Mouse (Mus musculus): ENCODE measurements around the gene Olah. TPM values are rescaled to one million over a fixed set of nuclear protein-coding genes. Genes with fewer than 3 reads are reported as not detected.
A peak's percentile ranks its signal among the peaks of the same experiment; 100 is the strongest.

Gene Olah
- polyA plus RNA-seq, 1 experiment from 2014 or later = not detected

DNA sequence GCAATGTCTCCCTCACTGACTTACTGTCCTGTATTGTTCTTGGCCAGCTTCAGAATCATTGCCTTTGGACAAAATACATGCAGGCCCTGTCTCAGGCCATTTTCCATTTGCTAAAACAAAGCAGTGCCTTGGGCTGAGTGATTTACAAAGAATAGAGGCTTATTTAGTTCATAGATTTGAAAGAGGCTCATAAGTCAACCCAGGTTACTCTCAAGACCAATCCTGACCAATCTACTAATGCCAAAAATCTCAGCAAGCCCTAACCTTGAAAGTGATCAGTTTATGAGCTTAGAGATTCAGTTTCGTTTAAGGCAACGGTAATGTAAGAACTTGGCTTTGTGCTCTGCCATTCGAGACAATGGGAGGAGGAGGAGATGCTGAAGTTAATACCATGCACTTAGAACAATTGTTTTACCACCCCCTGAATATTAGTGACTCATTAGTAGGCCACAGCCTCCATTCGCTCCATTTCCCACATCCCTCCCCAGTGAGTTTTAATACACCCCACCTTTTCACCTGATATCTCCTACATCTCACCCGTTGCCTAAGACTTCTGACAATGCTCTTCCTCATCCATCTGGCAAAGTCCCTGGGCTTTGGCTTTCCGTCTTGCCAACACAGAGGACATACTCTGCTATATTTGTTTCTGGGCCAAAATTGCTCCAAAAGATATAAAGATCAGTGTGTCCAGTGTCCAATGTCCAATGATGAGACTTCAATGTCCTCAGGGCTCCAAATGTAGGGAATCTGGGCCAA lies 9.7 kb downstream of the Olah start:
- no peaks in the 10 kb centered on the region for H3K9me3 ChIP-seq (ENCODE audit: control insufficient read depth, low read length)
- no peaks in the 10 kb centered on the region for H3K36me3 ChIP-seq (ENCODE audit: control insufficient read depth, insufficient read depth, low read length)
- WGBS = 82% methylated on average over 6 of the region's 6 CpGs

DNA sequence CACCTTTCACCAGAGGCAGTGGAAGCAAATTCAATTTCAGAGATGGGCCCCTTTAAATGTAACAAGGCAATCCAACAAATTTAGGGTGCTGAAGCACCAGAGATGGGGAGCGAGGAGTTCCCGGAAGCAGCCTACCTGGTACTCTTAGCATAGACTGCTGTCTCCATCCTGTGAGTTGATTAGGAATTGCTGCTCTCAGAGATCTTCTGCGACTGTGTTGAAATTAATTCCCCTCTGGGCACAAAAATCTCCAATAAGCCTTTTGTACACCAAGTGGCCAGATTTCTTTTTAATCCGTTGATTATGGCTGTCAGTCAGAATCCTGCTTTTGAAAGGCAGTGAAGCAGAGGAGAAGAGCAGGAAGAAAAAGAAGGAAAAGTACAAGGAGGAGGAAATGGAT lies 31.9 kb downstream of the Olah start:
- no peaks in the 10 kb centered on the region for H3K4me1 ChIP-seq (ENCODE audit: control insufficient read depth, insufficient read depth, low read length)
- no peak for ATAC-seq (ENCODE audit: insufficient number of reproducible peaks, low FRiP score, low TSS enrichment, low read depth)
- DNase-seq (ENCODE audit: low spot score) = no peak
- no peak overlapping the region for H3K4me2 ChIP-seq (ENCODE audit: low read depth, severe bottlenecking)
- no peak overlapping the region for H3K4me3 ChIP-seq (ENCODE audit: low read depth, low read length)
- no peaks in the 10 kb centered on the region for H3K9me3 ChIP-seq (ENCODE audit: control insufficient read depth, low read length)
- H3K27me3 ChIP-seq (ENCODE audit: control insufficient read depth, insufficient read depth, low read length) = no peaks in the 10 kb centered on the region
- no peak overlapping the region for H3K27ac ChIP-seq (replicated peaks; ENCODE audit: low read depth, low read length)
- no peak overlapping the region for H3K9ac ChIP-seq (ENCODE audit: low read length)
- 77% methylated on average over 4 of the region's 4 CpGs for WGBS
- no peaks in the 10 kb centered on the region for H3K36me3 ChIP-seq (ENCODE audit: control insufficient read depth, insufficient read depth, low read length)

More for the DNA sequence above, 9.7 kb downstream of the Olah start:
- H3K27me3 ChIP-seq (ENCODE audit: control insufficient read depth, insufficient read depth, low read length) = no peaks in the 10 kb centered on the region
- DNase-seq (ENCODE audit: low spot score) = no peak
- no peak overlapping the region for H3K27ac ChIP-seq (replicated peaks; ENCODE audit: low read depth, low read length)
- no peak for ATAC-seq (ENCODE audit: insufficient number of reproducible peaks, low FRiP score, low TSS enrichment, low read depth)
- H3K9ac ChIP-seq (ENCODE audit: low read length) = no peak overlapping the region
- no peak overlapping the region for H3K4me3 ChIP-seq (ENCODE audit: low read depth, low read length)
- no peaks in the 10 kb centered on the region for H3K4me1 ChIP-seq (ENCODE audit: control insufficient read depth, insufficient read depth, low read length)
- H3K4me2 ChIP-seq (ENCODE audit: low read depth, severe bottlenecking) = no peak overlapping the region

DNA sequence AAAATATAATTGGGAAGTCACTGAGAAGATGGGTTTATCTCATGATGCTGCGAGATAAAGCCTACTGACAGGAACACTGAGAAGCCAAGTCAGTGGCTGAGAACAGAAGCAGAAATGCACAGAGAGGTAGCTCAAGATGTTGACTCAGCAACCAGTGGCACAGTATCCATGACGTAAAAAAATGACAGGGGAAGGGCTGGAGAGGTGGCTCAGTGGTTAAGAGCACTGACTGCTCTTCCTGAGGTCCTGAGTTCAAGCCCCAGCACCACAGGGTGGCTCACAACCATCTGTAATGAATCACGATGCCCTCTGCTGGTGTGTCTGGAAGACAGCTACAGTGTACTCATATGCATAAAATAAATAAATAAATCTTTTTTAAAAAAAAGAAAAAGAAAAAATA lies 35.9 kb downstream of the Olah start:
- no peak for ATAC-seq (ENCODE audit: insufficient number of reproducible peaks, low FRiP score, low TSS enrichment, low read depth)
- H3K9ac ChIP-seq (ENCODE audit: low read length) = no peak overlapping the region
- no peaks in the 10 kb centered on the region for H3K9me3 ChIP-seq (ENCODE audit: control insufficient read depth, low read length)
- no peaks in the 10 kb centered on the region for H3K4me1 ChIP-seq (ENCODE audit: control insufficient read depth, insufficient read depth, low read length)
- no peak for DNase-seq (ENCODE audit: low spot score)
- no peak overlapping the region for H3K4me3 ChIP-seq (ENCODE audit: low read depth, low read length)
- no peaks in the 10 kb centered on the region for H3K36me3 ChIP-seq (ENCODE audit: control insufficient read depth, insufficient read depth, low read length)
- WGBS = 85% methylated on average over 3 of the region's 3 CpGs
- H3K27me3 ChIP-seq (ENCODE audit: control insufficient read depth, insufficient read depth, low read length) = no peaks in the 10 kb centered on the region
- no peak overlapping the region for H3K4me2 ChIP-seq (ENCODE audit: low read depth, severe bottlenecking)
- no peak overlapping the region for H3K27ac ChIP-seq (replicated peaks; ENCODE audit: low read depth, low read length)

GRCm38 (mm10) chr2:3357887-3358286 lies 39.1 kb downstream of the Olah start:
- 72% methylated on average over 3 of the region's 3 CpGs for WGBS
- DNase-seq (ENCODE audit: low spot score) (no peak), ATAC-seq (ENCODE audit: insufficient number of reproducible peaks, low FRiP score, low TSS enrichment, low read depth) (no peak)

GRCm38 (mm10) chr2:3356311-3356710 lies 40.7 kb downstream of the Olah start:
- Histone ChIP-seq H3K4me3 (ENCODE audit: low read depth, low read length) (no peak overlapping the region), H3K4me2 (ENCODE audit: low read depth, severe bottlenecking) (no peak overlapping the region), H3K36me3 (ENCODE audit: control insufficient read depth, insufficient read depth, low read length) (no peaks in the 10 kb centered on the region), H3K27me3 (ENCODE audit: control insufficient read depth, insufficient read depth, low read length) (no peaks in the 10 kb centered on the region), H3K9me3 (ENCODE audit: control insufficient read depth, low read length) (no peaks in the 10 kb centered on the region), H3K9ac (ENCODE audit: low read length) (no peak overlapping the region), H3K27ac (replicated peaks; ENCODE audit: low read depth, low read length) (no peak overlapping the region), H3K4me1 (ENCODE audit: control insufficient read depth, insufficient read depth, low read length) (no peaks in the 10 kb centered on the region)
- ATAC-seq (ENCODE audit: insufficient number of reproducible peaks, low FRiP score, low TSS enrichment, low read depth) (no peak), DNase-seq (ENCODE audit: low spot score) (no peak)
- 73% methylated on average over 3 of the region's 3 CpGs for WGBS

More at GRCm38 (mm10) chr2:3357887-3358286, 39.1 kb downstream of the Olah start:
- H3K4me1 ChIP-seq (ENCODE audit: control insufficient read depth, insufficient read depth, low read length) = no peaks in the 10 kb centered on the region
- H3K9ac ChIP-seq (ENCODE audit: low read length) = no peak overlapping the region
- H3K27ac ChIP-seq (replicated peaks; ENCODE audit: low read depth, low read length) = no peak overlapping the region
- no peaks in the 10 kb centered on the region for H3K27me3 ChIP-seq (ENCODE audit: control insufficient read depth, insufficient read depth, low read length)
- H3K36me3 ChIP-seq (ENCODE audit: control insufficient read depth, insufficient read depth, low read length) = no peaks in the 10 kb centered on the region
- H3K9me3 ChIP-seq (ENCODE audit: control insufficient read depth, low read length) = no peaks in the 10 kb centered on the region
- no peak overlapping the region for H3K4me3 ChIP-seq (ENCODE audit: low read depth, low read length)
- H3K4me2 ChIP-seq (ENCODE audit: low read depth, severe bottlenecking) = no peak overlapping the region

GRCm38 (mm10) chr2:3355793-3356192 lies 41.2 kb downstream of the Olah start:
- Histone ChIP-seq H3K9ac (ENCODE audit: low read length) (no peak overlapping the region), H3K27ac (replicated peaks; ENCODE audit: low read depth, low read length) (no peak overlapping the region), H3K4me2 (ENCODE audit: low read depth, severe bottlenecking) (no peak overlapping the region), H3K4me1 (ENCODE audit: control insufficient read depth, insufficient read depth, low read length) (no peaks in the 10 kb centered on the region), H3K9me3 (ENCODE audit: control insufficient read depth, low read length) (no peaks in the 10 kb centered on the region), H3K27me3 (ENCODE audit: control insufficient read depth, insufficient read depth, low read length) (no peaks in the 10 kb centered on the region), H3K36me3 (ENCODE audit: control insufficient read depth, insufficient read depth, low read length) (no peaks in the 10 kb centered on the region), H3K4me3 (ENCODE audit: low read depth, low read length) (no peak overlapping the region)
- DNase-seq (ENCODE audit: low spot score) (no peak), ATAC-seq (ENCODE audit: insufficient number of reproducible peaks, low FRiP score, low TSS enrichment, low read depth) (no peak)
- 93% methylated on average over 8 of the region's 8 CpGs for WGBS

DNA sequence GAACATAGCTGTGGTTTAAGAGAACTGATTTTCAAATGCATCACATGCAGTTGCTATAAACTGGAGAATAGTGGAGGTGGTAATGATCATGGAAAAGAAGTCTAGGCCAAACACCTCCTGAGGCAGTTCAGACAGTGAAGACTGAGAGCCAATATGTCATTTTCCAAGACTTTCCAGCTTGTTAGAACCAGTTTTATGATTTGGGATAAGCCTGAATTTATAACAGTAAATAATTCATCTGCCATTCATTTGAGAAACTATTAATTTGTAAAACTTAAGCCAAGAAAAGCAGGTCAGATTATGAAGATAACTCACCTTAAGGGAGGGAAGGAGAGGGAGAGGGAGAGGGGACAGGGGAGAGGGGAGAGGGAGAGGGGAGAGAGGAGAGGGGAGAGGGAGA lies 43.9 kb downstream of the Olah start:
- Histone ChIP-seq H3K27ac (replicated peaks; ENCODE audit: low read depth, low read length) (no peak overlapping the region), H3K36me3 (ENCODE audit: control insufficient read depth, insufficient read depth, low read length) (no peaks in the 10 kb centered on the region)

DNA sequence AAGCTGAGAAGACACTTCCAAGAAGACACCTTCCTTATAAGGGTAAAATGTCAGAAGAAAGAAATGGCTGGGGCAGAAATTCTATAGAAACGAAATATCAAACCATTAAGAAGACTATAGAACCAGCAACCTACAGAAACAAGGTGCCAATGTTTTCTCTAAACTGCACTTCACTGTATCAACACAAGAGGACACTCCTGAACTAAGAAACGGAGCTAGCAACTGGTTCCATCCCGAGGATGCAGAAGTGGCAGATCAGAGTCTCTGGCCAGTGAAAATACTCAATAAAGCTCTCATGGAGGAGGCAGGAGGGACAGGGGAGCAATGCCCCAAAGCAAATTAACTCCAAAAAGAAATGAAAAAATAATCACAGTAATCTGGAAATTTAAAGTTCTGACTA lies 48.1 kb downstream of the Olah start:
- Histone ChIP-seq H3K9me3 (ENCODE audit: control insufficient read depth, low read length) (no peaks in the 10 kb centered on the region), H3K4me3 (ENCODE audit: low read depth, low read length) (no peak overlapping the region), H3K4me2 (ENCODE audit: low read depth, severe bottlenecking) (no peak overlapping the region), H3K27me3 (ENCODE audit: control insufficient read depth, insufficient read depth, low read length) (no peaks in the 10 kb centered on the region), H3K27ac (replicated peaks; ENCODE audit: low read depth, low read length) (no peak overlapping the region), H3K9ac (ENCODE audit: low read length) (no peak overlapping the region), H3K4me1 (ENCODE audit: control insufficient read depth, insufficient read depth, low read length) (no peaks in the 10 kb centered on the region), H3K36me3 (ENCODE audit: control insufficient read depth, insufficient read depth, low read length) (no peaks in the 10 kb centered on the region)
- peak; percentile 23 for DNase-seq (ENCODE audit: low spot score)
- 27% methylated on average over 3 of the region's 3 CpGs for WGBS
- ATAC-seq (ENCODE audit: insufficient number of reproducible peaks, low FRiP score, low TSS enrichment, low read depth) = no peak

More for the DNA sequence above, 43.9 kb downstream of the Olah start:
- no peak overlapping the region for H3K9ac ChIP-seq (ENCODE audit: low read length)
- no peaks in the 10 kb centered on the region for H3K27me3 ChIP-seq (ENCODE audit: control insufficient read depth, insufficient read depth, low read length)
- ATAC-seq (ENCODE audit: insufficient number of reproducible peaks, low FRiP score, low TSS enrichment, low read depth) (no peak), DNase-seq (ENCODE audit: low spot score) (no peak)
- H3K9me3 ChIP-seq (ENCODE audit: control insufficient read depth, low read length) = no peaks in the 10 kb centered on the region
- no peak overlapping the region for H3K4me3 ChIP-seq (ENCODE audit: low read depth, low read length)
- no peaks in the 10 kb centered on the region for H3K4me1 ChIP-seq (ENCODE audit: control insufficient read depth, insufficient read depth, low read length)
- no peak overlapping the region for H3K4me2 ChIP-seq (ENCODE audit: low read depth, severe bottlenecking)

DNA sequence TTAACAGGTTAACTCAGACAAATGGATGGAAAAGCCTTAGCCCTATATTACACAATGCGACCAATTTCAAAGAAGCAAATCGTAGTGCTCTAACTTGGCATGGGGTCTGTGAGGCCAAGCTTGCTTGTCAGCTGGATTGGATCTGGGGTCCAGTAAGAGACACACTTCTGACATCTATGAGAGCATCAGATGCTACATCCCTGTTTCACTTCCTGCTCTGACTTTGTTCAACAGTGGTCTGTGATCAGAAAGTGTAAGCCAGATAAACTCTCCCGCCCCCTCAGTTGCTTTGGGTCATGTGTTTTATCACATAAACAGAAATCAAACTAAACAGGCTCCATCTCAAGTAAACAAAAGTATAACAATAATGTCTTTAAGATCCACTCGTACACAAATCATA lies 48.6 kb downstream of the Olah start:
- no peak overlapping the region for H3K4me3 ChIP-seq (ENCODE audit: low read depth, low read length)
- H3K4me2 ChIP-seq (ENCODE audit: low read depth, severe bottlenecking) = no peak overlapping the region
- DNase-seq (ENCODE audit: low spot score) (no peak), ATAC-seq (ENCODE audit: insufficient number of reproducible peaks, low FRiP score, low TSS enrichment, low read depth) (no peak)
- H3K27me3 ChIP-seq (ENCODE audit: control insufficient read depth, insufficient read depth, low read length) = no peaks in the 10 kb centered on the region
- H3K27ac ChIP-seq (replicated peaks; ENCODE audit: low read depth, low read length) = no peak overlapping the region
- H3K9ac ChIP-seq (ENCODE audit: low read length) = no peak overlapping the region
- WGBS = 82% methylated on average over 4 of the region's 4 CpGs
- no peaks in the 10 kb centered on the region for H3K9me3 ChIP-seq (ENCODE audit: control insufficient read depth, low read length)
- no peaks in the 10 kb centered on the region for H3K36me3 ChIP-seq (ENCODE audit: control insufficient read depth, insufficient read depth, low read length)
- H3K4me1 ChIP-seq (ENCODE audit: control insufficient read depth, insufficient read depth, low read length) = no peaks in the 10 kb centered on the region

Data from limb, embryonic 11.5 days (tissue).